In the genomic region with DNA sequence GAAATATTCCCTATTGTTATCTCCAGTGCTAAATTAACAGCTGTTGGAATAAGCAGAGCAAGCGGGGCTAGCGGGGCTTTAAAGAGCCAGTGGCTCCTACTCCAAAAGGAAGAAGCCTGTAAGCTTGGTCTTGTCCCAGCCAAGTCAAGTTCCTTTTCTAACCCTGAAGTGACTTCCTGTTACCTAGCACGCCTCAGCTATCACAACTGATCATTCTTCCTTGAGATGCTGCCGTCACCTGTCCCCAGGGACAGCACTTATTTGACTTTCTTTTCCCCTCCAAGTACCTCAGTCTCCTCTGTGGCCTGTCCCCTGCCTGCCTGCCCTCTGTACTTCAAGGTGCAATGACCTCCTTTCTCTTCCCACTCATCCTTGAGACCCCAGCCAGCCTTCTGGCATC, we compare ENCODE assay signal across 20 mouse cellular contexts. TPM values are rescaled to one million over a fixed set of nuclear protein-coding genes. Genes with fewer than 3 reads are reported as not detected.
DNase-seq lines count a peak whose midpoint lies in the region; ATAC-seq lines count a peak whose summit lies in the region.
"Had no signal": no experiment of that assay in that cellular context is flagged by ENCODE, and none has a peak within 500 bp of the region (broad histone marks: within the 10 kb centered on the region; RNA-seq: fewer than 3 reads in every experiment).

No protein-coding gene starts in this region.

- peak; percentile 34 for DNase-seq in spleen, adult 12 weeks (ENCODE audit: low spot score)
- DNase-seq in spleen, postnatal 14 days (ENCODE audit: low spot score in 2 of 2) = no peak
- no peak for DNase-seq in gastrocnemius, postnatal 25 days
- DNase-seq in layer of hippocampus, postnatal 25 days (ENCODE audit: extremely low spot score in 1 of 2, low spot score in 1 of 2) = no peak
- no peak for DNase-seq in frontal cortex, postnatal 14 days (ENCODE audit: low spot score in 2 of 2)
- DNase-seq: adrenal gland, postnatal 36 days; cerebellum, adult 11 months; cerebellum, adult 9-11 months; forebrain, postnatal 0 days; heart, adult 18-20 months; heart, postnatal 14 days; kidney, adult 11 months; kidney, postnatal 4 days; left cerebral cortex, postnatal 4 days; lung, embryonic 14.5 days; lung, postnatal 4 days; thymus, adult 18-20 months; thymus, postnatal 36 days had no signal

- ATAC-seq in common myeloid progenitor, adult 5-6 weeks (replicated peaks; ENCODE audit: low read depth, poor library complexity, severe bottlenecking) = 0 out of 2 replicates have a peak, but pooled peaks have one; percentile 5
- peak; percentile 91 for ATAC-seq in neutrophil, adult 5-6 weeks (ENCODE audit: extremely low read depth, insufficient number of reproducible peaks, low FRiP score, poor library complexity, severe bottlenecking)
- ATAC-seq: forebrain, postnatal 0 days had no signal

RNA-seq across cellular contexts. Expression of gene Cpeb4, which starts 57.4 kb away (rescaled TPM):
- 8.2 TPM in 2 replicates for total RNA-seq in common myeloid progenitor, adult 5-6 weeks (2017)
- 41.4 and 51.0 TPM in 2 replicates for total RNA-seq in neutrophil, adult 5-6 weeks (2017)
- total RNA-seq in gastrocnemius, postnatal 25 days (2021) = 10 to 100 TPM; 65.3 to 91.5 TPM
- total RNA-seq in layer of hippocampus, postnatal 25 days (2021) = 100 to 1,000 TPM; 134 to 156 TPM
